Mouse (Mus musculus) myocyte (in vitro differentiated cells): ENCODE data around the gene Grin3b.

ENCODE experiments used
- CEBPB ChIP-seq: IDR thresholded peaks from 2 replicates; pipeline ENCODE4 v1.6.1; 2011; ENCODE audit warnings: mild to moderate bottlenecking, moderate library complexity; ENCODE audit not compliant: poor library complexity, insufficient read depth, severe bottlenecking
- MAX ChIP-seq: IDR thresholded peaks from one replicate; pipeline ENCODE4 v1.6.1; 2011; ENCODE audit warnings: low read depth, mild to moderate bottlenecking, control low read depth
- MYOD1 ChIP-seq, 3 experiments: IDR thresholded peaks; one replicate each; pipeline ENCODE4 v1.6.1; 2011; ENCODE audit warnings: control low read depth in 2 of 3, low read depth in 2 of 3, mild to moderate bottlenecking in 2 of 3, moderate library complexity in 1 of 3; ENCODE audit not compliant: insufficient read length in 2 of 3, control insufficient read depth in 1 of 3
- POLR2A ChIP-seq: IDR thresholded peaks from one replicate; pipeline ENCODE4 v1.6.1; 2011; ENCODE audit warnings: low read depth, mild to moderate bottlenecking, control low read depth, moderate library complexity; ENCODE audit not compliant: insufficient read length
- TCF12 ChIP-seq: IDR thresholded peaks from one replicate; pipeline ENCODE4 v1.6.1; 2011; ENCODE audit warnings: mild to moderate bottlenecking, control low read depth; ENCODE audit not compliant: poor library complexity, insufficient read depth, severe bottlenecking

- TF ChIP-seq POLR2A: no peak
- TF ChIP-seq MYOD1 (IDR thresholded peaks at IDR 0.05; ENCODE audit: control insufficient read depth in 1 of 3, insufficient read length in 2 of 3, low read depth in 2 of 3): no peak
- TF ChIP-seq MAX: no peak
- no peak for TF ChIP-seq TCF12
- TF ChIP-seq CEBPB: no peak
Observed at GRCm38 (mm10) chr10:79947502-79947901, 23.0 kb upstream of the Grin3b start.
